Mouse (Mus musculus) forebrain, postnatal 0 days (tissue): ENCODE results near the gene Fgf12. TPM values are rescaled to one million over a fixed set of nuclear protein-coding genes. Genes with fewer than 3 reads are reported as not detected.
A peak's percentile ranks its signal among the peaks of the same experiment; 100 is the strongest.

ENCODE experiments used
- ATAC-seq: fragments of 200-750 bp; cut with Nextera tagmentation; 2 replicates; pipeline ENCODE4 v1.8.0; 2017; ENCODE audit warnings: mild to moderate bottlenecking, moderate library complexity
- DNase-seq: peaks from one replicate; pipeline ENCODE4 v3.0.0-alpha.2; 2015
- H3K27ac ChIP-seq: fragments of 300-500 bp; sonication (generic); 2 replicates; pipeline ENCODE4 v1.5.1; 2014; ENCODE audit warnings: low read depth, mild to moderate bottlenecking, antibody characterized with exemption, low read length, moderate library complexity, mixed read lengths
- H3K27me3 ChIP-seq: fragments of 300-500 bp; sonication (generic); 2 replicates; pipeline ENCODE4 v1.6.1; 2014; ENCODE audit warnings: mild to moderate bottlenecking, low read length, mixed read lengths; ENCODE audit not compliant: insufficient read depth
- H3K36me3 ChIP-seq: fragments of 300-500 bp; sonication (generic); 2 replicates; pipeline ENCODE4 v1.6.1; 2014; ENCODE audit warnings: mild to moderate bottlenecking, moderate library complexity; ENCODE audit not compliant: insufficient read depth
- H3K4me1 ChIP-seq: fragments of 300-500 bp; sonication (generic); 2 replicates; pipeline ENCODE4 v1.6.1; 2014; ENCODE audit warnings: antibody characterized with exemption; ENCODE audit not compliant: insufficient read depth
- H3K4me2 ChIP-seq: fragments of 300-500 bp; sonication (generic); 2 replicates; pipeline ENCODE4 v1.6.1; 2014; ENCODE audit warnings: low read depth, mild to moderate bottlenecking, moderate library complexity
- H3K4me3 ChIP-seq: fragments of 300-500 bp; sonication (generic); 2 replicates; pipeline ENCODE4 v1.5.1; 2014; ENCODE audit warnings: low read depth, low read length, mixed read lengths
- H3K9ac ChIP-seq: fragments of 300-500 bp; sonication (generic); 2 replicates; pipeline ENCODE4 v1.6.1; 2014; ENCODE audit warnings: mild to moderate bottlenecking
- H3K9me3 ChIP-seq: fragments of 300-500 bp; sonication (generic); 2 replicates; pipeline ENCODE4 v1.6.1; 2016; ENCODE audit warnings: low read length
- CTCF ChIP-seq: sonication (generic); IDR thresholded peaks from 2 replicates; pipeline ENCODE4 v1.5.1; 2016; ENCODE audit warnings: antibody characterized with exemption, control low read depth, low read depth
- WGBS: fragments of 180-500 bp; shearing (Covaris S2); extraction: QIAGEN DNeasy Blood & Tissue Kit; methylation state at CpG from one replicate; pipeline ENCODE4 v1.1.7; 2014; 5-methylcytosine and 5-hydroxymethylcytosine counted together
- polyA plus RNA-seq: library from polyadenylated mRNA; unstranded; fragments of >200 nt; fragmentation: Nextera tagmentation; extraction: Ambion mirVana; gene quantifications from 2 replicates; pipeline ENCODE4 v1.2.1, GENCODE M21; 2015
- total RNA-seq: library from RNA; depleted of rRNA; stranded (reverse); fragments of >200 nt; gene quantifications from 2 replicates; pipeline ENCODE4 v1.2.3, GENCODE M21; 2014

Gene Fgf12
- total and polyA plus RNA-seq, 2 experiments from 2014 or later = 50.1 to 57.4 TPM

DNA sequence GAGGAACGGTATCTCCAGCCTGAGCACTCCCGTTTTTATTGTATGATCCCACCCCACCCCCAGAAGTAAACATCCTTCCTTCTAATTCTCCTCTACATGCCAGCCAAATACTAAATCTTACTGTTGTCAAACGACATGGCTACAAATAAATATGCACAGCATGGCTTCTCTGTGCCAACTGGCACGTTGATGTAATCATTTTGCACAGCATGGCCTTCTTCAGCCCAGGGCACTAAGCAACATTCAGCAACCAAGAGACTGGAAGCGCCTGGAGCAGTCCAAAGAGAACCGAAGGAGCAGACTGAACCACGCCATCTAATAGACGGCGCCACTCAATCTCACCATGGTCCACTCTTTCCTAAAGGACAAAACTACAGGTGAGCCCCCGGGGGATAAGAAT lies 100.2 kb downstream of the Fgf12 start:
- Histone ChIP-seq H3K27me3 (no peaks in the 10 kb centered on the region), H3K36me3 (no peaks in the 10 kb centered on the region), H3K27ac (no peak overlapping the region), H3K9ac (no peak overlapping the region), H3K4me3 (no peak overlapping the region), H3K4me1 (no peaks in the 10 kb centered on the region), H3K9me3 (no peaks in the 10 kb centered on the region), H3K4me2 (no peak overlapping the region)
- WGBS = 85% methylated on average over 10 of the region's 10 CpGs
- DNase-seq (no peak), ATAC-seq (no peak)
- no peak for TF ChIP-seq CTCF

DNA sequence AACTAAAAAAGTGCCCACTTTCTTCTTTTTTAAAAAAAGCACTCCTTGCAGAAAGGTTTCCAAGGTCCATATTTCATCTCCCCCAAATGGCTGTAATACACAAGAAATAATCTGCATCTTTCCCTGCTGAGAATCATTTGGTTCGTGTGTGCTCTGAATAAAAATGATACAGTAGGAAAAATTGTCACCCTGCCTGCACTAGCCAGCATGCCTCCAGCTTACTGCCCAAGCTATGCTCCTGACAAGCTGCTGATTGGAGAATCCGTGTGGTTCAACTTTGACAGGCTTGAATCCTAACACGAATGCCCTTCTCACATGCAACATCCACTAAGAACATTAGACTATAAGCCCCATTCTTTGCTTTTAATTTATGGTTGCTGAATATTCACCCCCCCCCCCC lies 102.3 kb downstream of the Fgf12 start:
- DNase-seq (no peak), ATAC-seq (0 out of 2 replicates have a peak, but pooled peaks have one; percentile 16)
- Histone ChIP-seq H3K4me1 (no peaks in the 10 kb centered on the region), H3K9me3 (no peaks in the 10 kb centered on the region), H3K27me3 (no peaks in the 10 kb centered on the region), H3K36me3 (no peaks in the 10 kb centered on the region), H3K9ac (no peak overlapping the region), H3K4me3 (no peak overlapping the region), H3K4me2 (no peak overlapping the region), H3K27ac (no peak overlapping the region)
- 40% methylated on average over 3 of the region's 3 CpGs for WGBS
- no peak for TF ChIP-seq CTCF

GRCm38 (mm10) chr16:28645030-28645429 lies 107.8 kb downstream of the Fgf12 start:
- Histone ChIP-seq H3K4me2 (no peak overlapping the region), H3K9me3 (no peaks in the 10 kb centered on the region), H3K27ac (no peak overlapping the region), H3K36me3 (no peaks in the 10 kb centered on the region), H3K27me3 (no peaks in the 10 kb centered on the region), H3K4me3 (no peak overlapping the region), H3K4me1 (no peaks in the 10 kb centered on the region), H3K9ac (no peak overlapping the region)
- no peak for ATAC-seq
- WGBS = 93% methylated on average over 3 of the region's 3 CpGs
- TF ChIP-seq CTCF = no peak
- DNase-seq = no peak

- no peak for TF ChIP-seq CTCF
- H3K4me2 ChIP-seq = no peak overlapping the region
- no peak overlapping the region for H3K27ac ChIP-seq
- no peak for DNase-seq
- H3K27me3 ChIP-seq = no peaks in the 10 kb centered on the region
- no peak overlapping the region for H3K4me3 ChIP-seq
- H3K9me3 ChIP-seq = no peaks in the 10 kb centered on the region
- no peaks in the 10 kb centered on the region for H3K36me3 ChIP-seq
- WGBS = 77% methylated on average over 5 of the region's 5 CpGs
- H3K4me1 ChIP-seq = 0 out of 2 replicates have a peak, but pooled peaks cover 5% of the 10 kb centered on the region
- no peak for ATAC-seq
- no peak overlapping the region for H3K9ac ChIP-seq
Observed at GRCm38 (mm10) chr16:28631721-28632120, 121.1 kb downstream of the Fgf12 start.

GRCm38 (mm10) chr16:28630771-28631484 lies 121.9 kb downstream of the Fgf12 start:
- DNase-seq = peak; percentile 48
- no peak overlapping the region for H3K4me2 ChIP-seq

DNA sequence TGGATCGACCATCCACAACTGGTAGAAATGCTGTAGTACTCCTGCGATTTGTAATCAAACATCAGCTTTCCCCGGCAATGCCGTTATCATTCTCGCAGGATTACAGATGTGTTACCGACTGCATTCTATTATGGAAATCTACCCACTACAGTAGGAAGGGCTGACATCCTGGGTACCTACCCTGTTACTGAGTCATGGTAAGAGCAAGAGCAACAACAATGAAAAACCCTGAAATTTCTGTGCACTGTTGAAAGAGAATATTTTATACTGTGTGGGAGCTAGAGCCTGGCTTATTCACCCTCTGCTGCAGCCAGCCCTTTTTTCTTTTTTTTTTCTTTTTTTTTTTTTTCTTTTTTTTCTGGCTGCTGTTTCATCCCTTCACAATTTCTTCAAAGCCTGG lies 126.6 kb downstream of the Fgf12 start:
- no peak overlapping the region for H3K9ac ChIP-seq
- 91% methylated on average over 6 of the region's 6 CpGs for WGBS
- no peak overlapping the region for H3K4me2 ChIP-seq
- DNase-seq = no peak
- H3K27me3 ChIP-seq = no peaks in the 10 kb centered on the region
- no peak overlapping the region for H3K27ac ChIP-seq
- ATAC-seq = peak; percentile 18; the same call in 1 of the 2 replicates
- H3K36me3 ChIP-seq = no peaks in the 10 kb centered on the region
- H3K4me1 ChIP-seq = 0 out of 2 replicates have a peak, but pooled peaks cover 3% of the 10 kb centered on the region
- H3K4me3 ChIP-seq = no peak overlapping the region
- no peaks in the 10 kb centered on the region for H3K9me3 ChIP-seq
- TF ChIP-seq CTCF = no peak

More at GRCm38 (mm10) chr16:28630771-28631484, 121.9 kb downstream of the Fgf12 start:
- Histone ChIP-seq H3K27me3 (no peaks in the 10 kb centered on the region), H3K36me3 (no peaks in the 10 kb centered on the region), H3K9ac (no peak overlapping the region), H3K27ac (no peak overlapping the region; the same call in 1 of the 2 replicates), H3K4me1 (0 out of 2 replicates have a peak, but pooled peaks cover 5% of the 10 kb centered on the region), H3K4me3 (no peak overlapping the region), H3K9me3 (no peaks in the 10 kb centered on the region)
- peak; percentile 91 for ATAC-seq
- TF ChIP-seq CTCF = no peak
- WGBS = 39% methylated on average over 11 of the region's 11 CpGs

DNA sequence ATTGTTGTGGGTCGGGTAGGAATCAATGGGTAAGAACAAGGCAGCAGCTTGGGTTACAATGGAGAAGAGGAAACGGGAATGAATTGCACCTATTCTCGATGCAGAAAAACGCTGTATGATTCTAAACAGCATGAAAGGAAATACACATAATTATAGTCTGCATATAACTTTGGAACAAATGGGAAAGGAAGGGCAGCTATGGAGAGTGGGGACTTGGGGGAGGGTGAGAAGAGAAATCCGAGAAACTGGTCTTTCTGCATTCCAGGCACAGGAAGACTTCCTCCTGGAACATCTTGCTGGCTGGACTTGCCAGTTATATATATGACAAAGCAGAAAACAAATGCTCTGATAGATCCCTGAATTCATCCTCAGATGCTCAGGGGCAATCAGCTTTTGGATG lies 127.2 kb downstream of the Fgf12 start:
- no peak for TF ChIP-seq CTCF
- no peaks in the 10 kb centered on the region for H3K36me3 ChIP-seq
- H3K4me1 ChIP-seq = no peaks in the 10 kb centered on the region
- H3K27ac ChIP-seq = no peak overlapping the region
- DNase-seq (no peak), ATAC-seq (no peak)
- no peak overlapping the region for H3K9ac ChIP-seq
- H3K4me2 ChIP-seq = no peak overlapping the region
- H3K4me3 ChIP-seq = no peak overlapping the region
- WGBS = 75% methylated on average over 5 of the region's 5 CpGs
- H3K27me3 ChIP-seq = no peaks in the 10 kb centered on the region
- H3K9me3 ChIP-seq = no peaks in the 10 kb centered on the region
